Mouse (Mus musculus): ENCODE results near the gene Tbc1d4.

Tbc1d4 gene

GRCm38 (mm10) chr14:101608519-101609368 is at the start of gene Tbc1d4:
Gene Tbc1d4, minus strand, starts transcription at chr14:101609191.
- peak; percentile 23 for DNase-seq (ENCODE audit: low spot score)

GRCm38 (mm10) chr14:101656307-101656706 is 47.3 kb upstream of the Tbc1d4 start:
- no peak for DNase-seq (ENCODE audit: low spot score)

GRCm38 (mm10) chr14:101654526-101654909 is 45.5 kb upstream of the Tbc1d4 start:
- DNase-seq (ENCODE audit: low spot score), result no peak

- DNase-seq (ENCODE audit: low spot score), result peak; percentile 96
Observed at GRCm38 (mm10) chr14:101653581-101654525, 44.9 kb upstream of the Tbc1d4 start, which contains the start of gene Uchl3. Gene Uchl3, plus strand, starts transcription at chr14:101653967.

- DNase-seq (ENCODE audit: low spot score), result no peak
Observed at GRCm38 (mm10) chr14:101652571-101652970, 43.6 kb upstream of the Tbc1d4 start.

- DNase-seq (ENCODE audit: low spot score), result no peak
Observed at GRCm38 (mm10) chr14:101650551-101650950, 41.6 kb upstream of the Tbc1d4 start.

GRCm38 (mm10) chr14:101644948-101645347 is 36.0 kb upstream of the Tbc1d4 start:
- DNase-seq (ENCODE audit: low spot score), result no peak

- DNase-seq (ENCODE audit: low spot score), result peak; percentile 63
Observed at GRCm38 (mm10) chr14:101640153-101640843, 31.3 kb upstream of the Tbc1d4 start, which contains the start of gene Commd6. Gene Commd6, minus strand, starts transcription at chr14:101640686.

- DNase-seq (ENCODE audit: low spot score), result no peak
Observed at GRCm38 (mm10) chr14:101637381-101637780, 28.4 kb upstream of the Tbc1d4 start.

- DNase-seq (ENCODE audit: low spot score), result no peak
Observed at GRCm38 (mm10) chr14:101635765-101636164, 26.8 kb upstream of the Tbc1d4 start.

- DNase-seq (ENCODE audit: low spot score), result no peak
Observed at GRCm38 (mm10) chr14:101630548-101630947, 21.6 kb upstream of the Tbc1d4 start.

- DNase-seq (ENCODE audit: low spot score), result no peak
Observed at GRCm38 (mm10) chr14:101617680-101618079, 8.7 kb upstream of the Tbc1d4 start.

- DNase-seq (ENCODE audit: low spot score), result no peak
Observed at GRCm38 (mm10) chr14:101616178-101616577, 7.2 kb upstream of the Tbc1d4 start.

GRCm38 (mm10) chr14:101613206-101613605 is 4.2 kb upstream of the Tbc1d4 start:
- DNase-seq (ENCODE audit: low spot score), result no peak

- DNase-seq (ENCODE audit: low spot score), result no peak
Observed at GRCm38 (mm10) chr14:101610701-101611100, 1.7 kb upstream of the Tbc1d4 start.

- DNase-seq (ENCODE audit: low spot score), result no peak
Observed at GRCm38 (mm10) chr14:101607631-101608518, 1.1 kb downstream of the Tbc1d4 start.

GRCm38 (mm10) chr14:101605843-101606242 is 3.1 kb downstream of the Tbc1d4 start:
- no peak for DNase-seq (ENCODE audit: low spot score)

- DNase-seq (ENCODE audit: low spot score), result no peak
Observed at GRCm38 (mm10) chr14:101602851-101603250, 6.1 kb downstream of the Tbc1d4 start.

- DNase-seq (ENCODE audit: low spot score), result no peak
Observed at GRCm38 (mm10) chr14:101597096-101597715, 11.8 kb downstream of the Tbc1d4 start.

- DNase-seq (ENCODE audit: low spot score), result no peak
Observed at GRCm38 (mm10) chr14:101596691-101597090, 12.3 kb downstream of the Tbc1d4 start.
